Mouse (Mus musculus) megakaryocyte-erythroid progenitor cell, adult 5-6 weeks (primary cell): ENCODE data around the gene Hinfp. TPM values are rescaled to one million over a fixed set of nuclear protein-coding genes. Genes with fewer than 3 reads are reported as not detected.
A peak's percentile ranks its signal among the peaks of the same experiment; 100 is the strongest.
"Not testable (repeated sequence)": the region's sequence is repeated elsewhere in the genome, so short reads cannot be mapped to it uniquely, and the experiment has no call there.

ENCODE experiments used
- ATAC-seq: replicated peaks from 2 replicates; pipeline ENCODE4 v1.8.0; 2016; ENCODE audit warnings: mild to moderate bottlenecking, inconsistent platforms; ENCODE audit not compliant: severe bottlenecking, poor library complexity, low FRiP score, low TSS enrichment
- total RNA-seq, 2 experiments: library from RNA; stranded (forward) in 1 of 2; stranded (reverse) in 1 of 2; fragments of 200-1000, 215-1000 nt in 1 of 2; fragments of >200 nt in 1 of 2; fragmentation: Nextera tagmentation in 1 of 2; gene quantifications; 2 replicates each; pipeline ENCODE4 v1.2.3; 2014 to 2017

The Hinfp gene
- total RNA-seq (2014; fragmentation: Nextera tagmentation) (25.3 and 43.7 TPM in 2 replicates), total RNA-seq (2017) (11.3 and 16.2 TPM in 2 replicates)

DNA sequence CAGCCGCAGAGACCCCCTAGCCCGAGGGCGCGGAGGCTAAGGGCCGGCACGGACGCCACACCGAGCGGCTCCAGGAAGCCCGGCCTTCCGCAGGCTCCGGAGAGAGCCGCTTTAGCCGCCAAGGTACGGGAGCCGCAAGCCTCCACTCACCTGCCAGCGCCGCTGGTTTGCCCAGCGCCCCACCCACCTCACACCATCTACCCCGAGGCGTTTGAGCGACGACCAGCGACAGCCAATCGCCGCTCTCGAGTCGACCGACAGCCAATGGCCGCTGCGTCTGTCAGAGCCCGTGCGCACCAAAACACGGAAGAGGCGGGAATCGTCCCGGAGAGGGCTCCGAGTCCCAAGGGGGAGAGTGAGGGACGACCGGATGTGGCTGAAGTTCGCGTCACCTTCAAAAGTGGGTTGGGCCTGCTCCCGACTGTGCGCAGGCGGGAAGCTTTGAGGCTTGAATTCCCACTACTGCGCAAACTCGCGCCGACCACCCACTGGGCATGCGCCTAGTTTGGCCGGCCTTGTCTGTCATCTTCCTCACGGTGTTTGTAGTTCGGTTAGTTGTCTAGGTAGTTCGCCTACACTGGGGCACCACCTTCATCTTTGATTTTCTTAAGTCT is at the start of gene Hinfp:
TSS of gene Hinfp (minus strand) at position 206 of the 614 bp plus-strand sequence.
- peak; percentile 100 for ATAC-seq

- ATAC-seq = no peak
Measured at GRCm38 (mm10) chr9:44353142-44353541, 47.7 kb upstream of the Hinfp start.

DNA sequence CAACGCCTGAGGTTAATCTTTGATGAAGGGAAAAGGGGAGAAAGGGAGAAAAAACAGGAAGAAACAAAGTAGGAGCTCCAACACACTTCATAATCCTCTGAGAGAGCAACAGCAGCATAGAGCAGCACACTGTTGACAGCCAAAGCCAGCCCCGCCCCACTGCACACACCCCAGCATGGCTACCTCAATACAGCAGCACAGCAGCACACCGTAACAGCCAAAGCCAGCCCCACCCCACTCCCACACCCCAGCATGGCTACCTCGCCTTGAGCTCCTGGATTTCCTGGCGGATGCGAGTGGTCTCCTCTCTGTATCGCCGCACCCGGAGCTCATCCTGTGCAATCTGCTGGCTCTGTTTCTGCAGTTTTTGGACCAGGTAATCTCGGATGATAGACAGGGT is 46.9 kb upstream of the Hinfp start:
- ATAC-seq = no peak

DNA sequence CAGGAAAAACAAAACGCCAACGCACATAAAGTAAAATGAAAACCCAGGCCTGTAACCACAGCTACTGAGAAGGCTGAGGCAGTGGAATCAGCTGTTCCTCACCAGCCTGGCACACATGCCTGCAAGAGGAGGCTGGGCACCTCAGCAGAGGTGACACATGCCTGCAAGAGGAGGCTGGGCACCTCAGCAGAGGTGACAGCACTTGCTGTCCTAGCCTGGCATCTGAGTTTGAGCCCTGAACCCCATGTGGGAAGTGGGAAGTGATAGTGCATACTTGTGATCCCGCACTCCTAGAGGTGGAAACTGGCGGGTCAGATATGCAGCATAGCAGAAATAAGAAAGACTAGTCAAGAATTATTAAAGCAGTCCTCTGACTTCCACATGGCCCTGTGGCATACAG is 45.9 kb upstream of the Hinfp start:
- no peak for ATAC-seq

GRCm38 (mm10) chr9:44348546-44348945 is 43.1 kb upstream of the Hinfp start:
- no peak for ATAC-seq

GRCm38 (mm10) chr9:44347621-44348020 is 42.1 kb upstream of the Hinfp start:
- ATAC-seq = no peak

DNA sequence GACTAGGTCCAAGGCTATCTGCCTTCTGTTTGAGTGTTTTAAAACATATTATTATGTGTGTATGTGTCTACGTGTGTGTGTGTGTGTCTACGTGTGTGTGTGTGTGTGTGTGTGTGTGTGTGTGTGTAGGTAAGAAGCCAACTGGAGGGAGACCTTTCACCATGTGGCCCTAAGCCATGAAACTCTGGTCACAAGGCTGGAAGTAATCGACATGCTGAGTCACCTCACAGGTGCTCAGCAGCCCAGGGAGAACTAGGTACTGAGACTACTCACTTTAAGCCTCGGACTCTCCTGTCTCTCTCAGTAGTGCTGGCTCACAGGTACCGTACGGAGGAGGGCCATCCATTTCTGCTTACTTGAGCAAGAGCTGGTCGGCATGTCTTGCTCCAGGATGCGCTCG is 41.7 kb upstream of the Hinfp start:
- no peak for ATAC-seq

- no peak for ATAC-seq
Measured at GRCm38 (mm10) chr9:44345570-44346433, 40.3 kb upstream of the Hinfp start.

- peak; percentile 61 for ATAC-seq
Measured at GRCm38 (mm10) chr9:44343781-44344421, 38.4 kb upstream of the Hinfp start, which contains the start of gene Hmbs. Gene Hmbs, minus strand, starts transcription at chr9:44344228.

DNA sequence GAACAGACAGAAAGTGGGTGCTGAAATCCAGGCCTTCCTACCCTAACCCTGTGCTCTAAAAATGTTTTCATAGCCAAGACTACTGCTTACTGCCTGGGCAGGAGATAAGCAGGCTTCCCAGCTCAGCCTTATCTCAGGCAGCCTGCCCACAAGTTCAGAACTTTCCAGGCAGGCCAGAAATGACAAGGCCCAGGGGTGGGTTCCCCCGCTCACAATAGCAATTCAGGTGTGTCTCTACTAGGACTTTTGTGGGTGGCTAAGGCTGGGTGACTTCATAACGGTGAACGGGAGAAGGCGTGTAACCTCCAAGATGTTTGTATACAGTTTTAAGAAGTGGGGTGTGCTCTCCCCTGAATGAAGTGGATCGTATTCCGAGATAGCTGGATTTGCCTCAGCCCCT is 37.8 kb upstream of the Hinfp start:
- peak; percentile 80 for ATAC-seq

DNA sequence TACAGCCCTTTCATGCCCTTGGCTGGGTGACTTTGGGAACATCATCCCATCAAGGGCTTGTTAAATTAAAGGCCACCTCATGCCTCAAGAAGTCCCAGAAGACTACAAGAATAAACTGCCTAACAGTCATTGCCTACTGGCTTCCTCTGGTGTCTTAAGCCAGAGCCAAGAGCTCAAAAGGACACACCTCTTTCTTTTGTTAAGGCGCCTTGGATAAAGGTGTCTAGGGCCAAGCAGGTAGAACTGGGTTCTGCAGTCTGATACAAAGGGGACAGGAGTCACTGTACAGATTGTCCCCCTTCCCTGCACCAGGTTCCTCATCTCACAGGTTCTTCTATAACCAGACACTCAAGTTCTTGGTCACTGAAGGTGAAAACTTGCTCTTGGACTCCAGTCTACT is 37.1 kb upstream of the Hinfp start:
- ATAC-seq = no peak

- ATAC-seq = peak; percentile 69
Measured at GRCm38 (mm10) chr9:44342173-44342572, 36.7 kb upstream of the Hinfp start.

- no peak for ATAC-seq
Measured at GRCm38 (mm10) chr9:44341487-44341886, 36.0 kb upstream of the Hinfp start.

- no peak for ATAC-seq
Measured at GRCm38 (mm10) chr9:44338574-44338973, 33.1 kb upstream of the Hinfp start.

DNA sequence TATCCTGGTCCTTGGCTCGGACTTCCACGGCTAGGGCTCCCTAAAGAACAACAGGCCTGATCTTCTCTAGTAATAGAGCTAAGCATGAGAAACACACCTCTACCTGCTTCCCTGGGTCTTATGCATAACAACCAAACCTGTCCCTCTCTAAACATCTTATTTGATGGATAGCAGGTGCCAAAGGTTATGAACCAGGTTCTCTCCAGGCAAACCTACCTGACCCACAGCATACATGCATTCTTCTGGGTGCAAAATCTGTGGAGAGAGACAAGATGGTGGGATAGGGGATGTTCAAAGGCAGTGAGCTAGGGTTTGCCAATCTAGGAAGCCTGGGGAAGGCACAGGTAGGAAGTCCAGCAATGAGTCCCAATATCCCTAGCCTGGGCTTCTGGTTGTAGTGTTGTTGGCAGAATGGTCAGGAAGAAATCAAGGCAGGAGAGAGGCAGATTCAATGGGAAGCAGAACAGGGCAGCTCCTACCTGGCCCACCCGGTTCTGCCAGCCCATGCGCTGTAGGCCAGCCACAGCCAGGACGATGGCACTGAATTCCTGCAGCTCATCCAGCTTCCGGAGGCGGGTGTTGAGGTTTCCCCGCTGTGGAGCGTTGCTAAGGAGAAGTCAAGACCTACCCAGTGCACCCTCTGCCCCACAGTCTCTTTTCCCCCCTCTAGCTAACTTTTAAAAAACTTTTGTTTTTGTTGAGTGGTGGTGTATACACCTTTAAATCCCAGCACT is 32.1 kb upstream of the Hinfp start:
- no peak for ATAC-seq

- no peak for ATAC-seq
Measured at GRCm38 (mm10) chr9:44336964-44337363, 31.5 kb upstream of the Hinfp start.

DNA sequence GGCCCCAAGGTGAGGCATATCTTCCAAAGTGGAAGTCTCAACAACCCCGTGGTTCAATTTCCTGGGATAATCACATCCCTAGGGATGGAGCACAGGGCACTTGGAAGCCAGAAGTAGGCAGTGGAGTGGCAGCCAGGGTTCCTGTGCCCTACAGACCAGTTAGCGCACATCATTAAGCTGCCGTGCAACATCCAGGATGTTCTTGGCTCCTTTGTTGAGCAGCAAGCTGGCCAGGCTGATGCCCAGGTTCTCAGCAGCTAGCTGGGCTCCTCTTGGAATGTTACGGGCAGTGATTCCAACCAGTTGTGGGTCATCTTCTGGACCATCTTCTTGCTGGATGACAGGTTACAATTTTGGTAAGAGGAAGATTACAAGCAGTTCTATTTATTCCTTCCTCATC is 31.0 kb upstream of the Hinfp start:
- not testable (repeated sequence) for ATAC-seq

DNA sequence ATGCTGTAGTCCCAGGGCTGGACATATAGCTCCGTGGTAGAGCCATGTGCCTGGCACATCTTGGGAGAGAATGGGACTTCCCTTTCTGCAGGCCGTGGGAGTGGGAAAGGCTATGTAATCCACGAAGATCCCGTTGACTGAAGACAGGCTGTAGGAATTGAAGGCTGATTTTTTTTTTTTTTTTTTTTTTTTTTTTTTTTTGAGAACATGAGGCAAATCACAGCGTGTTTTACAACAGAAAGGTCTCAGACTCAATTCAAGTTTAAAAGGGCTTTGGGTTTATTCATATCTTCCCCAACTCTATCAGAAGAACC is 30.6 kb upstream of the Hinfp start:
- no peak for ATAC-seq

- ATAC-seq = no peak
Measured at GRCm38 (mm10) chr9:44335331-44336092, 30.0 kb upstream of the Hinfp start.
